Mouse (Mus musculus) left cerebral cortex, adult 9 months (tissue): ENCODE results near the gene Cbx8.

Experiments used
- DNase-seq, 2 experiments: peaks; one replicate each; pipeline ENCODE4 v3.0.0; 2022; ENCODE audit warnings: low spot score in 2 of 2

Gene Cbx8

DNA sequence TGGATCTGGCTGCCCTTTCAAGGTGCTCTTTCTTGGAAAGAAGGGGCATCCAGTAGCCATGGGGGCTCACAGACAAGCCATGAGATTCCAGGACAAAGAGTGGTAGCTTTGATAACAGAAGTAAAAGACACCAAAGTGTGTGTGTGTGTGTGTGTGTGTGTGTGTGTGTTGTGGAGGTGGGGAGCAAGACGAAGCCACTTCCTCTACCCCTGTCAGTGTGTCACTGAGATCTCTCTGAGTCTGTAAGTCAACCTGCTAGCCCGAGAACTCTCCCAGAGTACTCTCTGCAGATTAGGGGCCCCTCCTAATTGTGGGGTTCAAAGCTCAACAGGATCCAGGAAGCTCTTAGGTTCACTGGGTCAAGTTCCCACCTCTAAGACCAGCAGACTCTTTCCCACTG, 9.6 kb upstream of the Cbx8 start:
- DNase-seq = no peak

GRCm38 (mm10) chr11:119048133-119048510, 7.4 kb upstream of the Cbx8 start:
- no peak for DNase-seq

GRCm38 (mm10) chr11:119047261-119048132, 6.7 kb upstream of the Cbx8 start:
- no peak for DNase-seq

DNA sequence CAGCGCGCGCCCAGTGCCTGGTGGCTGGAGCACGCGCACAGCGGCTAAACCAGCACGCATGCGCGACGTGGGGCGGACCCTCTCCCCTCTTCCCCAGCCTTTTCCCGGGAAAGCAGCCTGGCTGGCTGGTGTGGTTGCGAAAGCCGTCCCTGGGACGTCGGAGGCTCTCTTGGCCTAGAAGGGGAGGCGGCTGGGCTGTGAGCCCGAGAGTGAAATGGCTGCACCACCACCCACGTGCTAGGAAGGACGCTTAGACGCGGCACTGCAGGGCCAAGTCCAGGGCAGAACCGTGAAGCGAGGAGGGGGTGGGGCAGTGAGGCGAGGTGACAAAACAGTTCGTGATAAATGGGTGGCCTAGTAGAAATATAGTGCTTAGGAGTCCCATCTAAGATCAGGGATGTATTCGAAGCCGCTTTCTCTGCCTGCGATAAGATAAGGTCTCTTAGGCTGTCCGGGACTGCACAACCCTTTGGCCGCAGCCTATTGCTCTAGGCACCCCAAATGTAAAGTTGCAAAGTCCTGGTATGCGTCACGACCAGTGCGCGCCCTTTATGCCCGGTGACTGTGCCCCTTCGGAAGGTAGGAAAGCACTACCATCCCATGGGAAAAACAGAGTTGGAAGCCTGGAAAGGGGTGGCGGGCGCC, 6.0 kb upstream of the Cbx8 start:
- no peak for DNase-seq

GRCm38 (mm10) chr11:119044551-119045337, 4.0 kb upstream of the Cbx8 start:
- no peak for DNase-seq

- DNase-seq = no peak
Measured at GRCm38 (mm10) chr11:119043761-119044550, 3.2 kb upstream of the Cbx8 start.

DNA sequence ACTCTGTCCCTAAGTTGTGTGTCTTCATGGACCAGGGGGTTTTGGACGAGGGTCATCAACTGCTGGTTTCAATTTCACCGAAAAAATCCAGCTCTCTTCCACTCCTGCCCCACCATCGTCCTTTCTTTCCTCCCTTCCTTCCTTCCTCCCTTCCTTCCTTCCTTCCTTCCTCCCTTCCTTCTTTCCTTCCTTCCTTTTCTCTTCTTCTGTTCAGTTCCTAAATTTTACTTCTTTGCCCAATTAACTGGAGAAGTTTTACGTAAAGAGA, 2.4 kb upstream of the Cbx8 start:
- DNase-seq = no peak

DNA sequence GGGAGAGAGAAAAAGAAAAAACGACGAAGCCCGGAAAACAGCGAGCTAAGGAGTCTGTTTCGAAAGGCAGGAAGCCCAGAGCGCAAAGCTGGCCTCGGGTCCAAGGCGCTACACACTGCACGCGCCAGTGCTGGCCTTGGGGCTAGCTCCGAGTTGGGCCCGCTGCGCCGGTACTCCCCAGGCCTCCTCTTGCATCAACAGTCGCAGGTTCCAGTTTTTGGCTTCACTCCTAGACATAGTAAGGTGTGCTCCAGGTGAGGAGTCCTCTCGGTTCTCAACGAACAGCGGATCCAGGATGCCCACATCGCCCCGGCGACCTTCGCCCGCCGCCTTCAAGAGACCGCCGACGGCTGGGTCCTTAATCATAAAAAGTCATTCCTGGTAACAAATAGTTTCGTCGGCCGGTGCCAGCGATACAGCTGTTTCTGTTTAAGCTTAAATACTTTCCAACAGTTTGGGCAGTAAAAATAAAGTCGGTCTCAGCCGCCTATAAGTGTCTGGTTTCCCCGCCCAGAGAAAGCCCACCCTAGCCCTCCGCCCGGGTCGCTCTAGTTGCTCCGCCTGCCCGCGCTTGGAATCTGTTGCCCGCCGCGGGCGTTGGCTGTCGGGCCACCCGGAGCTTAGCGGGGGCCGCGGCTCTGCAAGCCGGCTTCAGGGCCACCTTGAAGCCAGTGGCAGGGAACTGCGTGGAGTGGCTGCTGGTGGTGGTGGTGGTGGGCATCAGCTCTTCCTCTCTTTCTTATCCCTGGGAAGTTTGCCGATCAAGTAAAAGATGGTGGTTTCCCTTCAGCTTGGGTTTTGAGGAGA, 1.9 kb upstream of the Cbx8 start:
- DNase-seq = no peak

- DNase-seq = no peak
Measured at GRCm38 (mm10) chr11:119041750-119042465, 1.1 kb upstream of the Cbx8 start.

DNA sequence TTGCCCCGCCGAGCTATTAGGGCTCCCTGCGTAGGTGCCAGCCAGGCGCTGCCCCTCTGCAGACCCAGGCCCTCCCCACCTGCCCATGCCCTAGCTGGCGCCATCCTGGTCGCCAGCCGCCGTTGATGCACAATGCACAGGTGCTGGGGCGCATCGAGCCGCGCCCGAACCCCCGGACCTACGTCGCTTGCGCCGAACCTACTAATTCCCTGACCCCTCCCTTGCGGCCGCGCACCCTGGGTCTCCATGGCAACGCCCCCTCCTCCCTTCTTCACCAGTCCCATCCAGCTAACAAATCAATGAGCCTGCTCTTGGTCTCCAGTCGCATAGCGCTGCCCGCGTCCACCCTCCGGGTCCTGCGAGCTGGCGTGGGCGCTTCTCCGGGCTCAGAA, 552 bp upstream of the Cbx8 start:
- DNase-seq = no peak

DNA sequence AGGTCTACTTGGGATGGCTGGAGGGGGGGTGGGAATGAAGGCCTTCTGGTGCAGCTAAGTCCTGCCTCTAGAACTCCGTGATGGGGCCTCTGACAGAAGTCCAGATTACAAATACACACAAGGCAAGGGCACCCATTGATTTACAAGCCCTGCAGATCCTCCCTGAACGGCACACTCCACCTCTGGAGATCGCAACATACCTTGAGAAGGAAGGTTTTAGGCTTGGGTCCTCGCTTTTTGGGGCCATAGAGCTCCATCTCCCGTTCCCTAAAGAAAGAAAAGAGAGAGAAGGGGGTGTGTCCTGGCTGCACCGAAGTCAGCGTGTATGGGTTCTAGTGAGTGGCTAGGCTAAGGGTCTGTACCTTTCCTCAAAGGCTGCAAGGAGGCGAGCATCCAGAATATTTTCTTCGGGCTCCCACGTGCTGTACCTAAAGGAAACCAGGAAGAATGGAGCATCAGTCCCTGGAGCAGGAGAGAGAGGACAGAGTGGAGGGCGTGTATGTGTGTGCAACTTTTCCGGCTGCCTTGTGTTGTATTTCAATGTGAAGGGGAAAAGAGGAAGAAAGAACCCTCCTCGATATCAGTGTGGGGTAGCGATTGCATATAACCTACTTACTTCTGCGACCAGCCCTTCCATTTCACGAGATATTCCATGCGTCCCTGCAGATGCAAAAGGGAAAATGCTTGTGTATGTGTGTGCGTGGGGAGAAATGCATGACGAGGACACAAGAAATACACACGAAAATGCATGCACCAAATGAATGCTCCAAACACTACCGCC, 847 bp downstream of the Cbx8 start:
- no peak for DNase-seq

GRCm38 (mm10) chr11:119038744-119039484, 1.9 kb downstream of the Cbx8 start:
- DNase-seq = no peak

DNA sequence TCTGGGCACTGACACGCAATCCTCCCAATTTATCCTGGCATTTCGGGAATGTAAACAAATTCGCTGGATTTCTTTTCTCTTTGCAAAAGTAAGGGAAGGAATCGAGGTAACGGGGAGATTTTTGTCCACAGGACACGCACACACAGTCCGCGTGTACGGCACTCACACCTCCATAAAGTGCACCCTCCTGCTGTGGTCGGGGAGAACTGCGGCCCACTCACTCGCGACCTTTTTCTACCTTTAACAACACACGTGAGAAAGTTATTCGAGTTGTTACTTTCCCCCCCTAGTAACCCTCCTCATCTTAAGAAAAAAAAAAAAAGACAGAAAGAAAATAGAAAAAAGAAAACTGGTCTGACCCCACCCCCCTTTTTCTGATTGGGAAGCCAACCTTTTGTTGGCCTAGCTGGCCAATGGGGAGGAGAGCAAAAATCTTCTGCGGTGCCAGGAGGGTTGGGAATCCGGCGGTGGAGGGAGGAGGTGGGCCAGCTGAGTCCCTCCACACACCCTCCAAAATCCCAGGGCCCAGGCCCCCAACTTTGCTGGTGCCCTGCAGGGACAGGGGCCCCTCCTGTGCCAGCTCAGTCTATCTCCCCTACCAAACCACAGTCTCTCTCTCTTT, 2.9 kb downstream of the Cbx8 start:
- no peak for DNase-seq

- DNase-seq = no peak
Measured at GRCm38 (mm10) chr11:119036934-119037779, 3.6 kb downstream of the Cbx8 start.

DNA sequence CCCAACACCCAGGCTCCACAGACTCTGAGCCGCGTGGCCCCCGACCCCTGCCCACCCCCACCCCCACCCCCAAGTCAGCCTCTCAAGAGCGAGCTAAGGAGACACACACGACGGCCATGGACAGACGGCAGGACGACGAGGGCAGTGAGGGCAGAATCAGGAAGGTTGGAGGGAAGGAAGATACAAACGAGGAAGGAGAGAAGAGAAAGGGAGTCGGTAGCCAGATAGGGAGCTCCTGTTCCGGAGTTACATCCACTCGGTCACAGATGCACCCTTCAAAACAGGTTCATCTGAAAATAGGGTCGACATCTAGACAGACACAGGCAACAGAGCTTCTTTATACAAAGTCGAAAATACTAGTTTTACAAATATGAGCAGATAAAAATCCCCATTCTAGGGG, 4.3 kb downstream of the Cbx8 start:
- no peak for DNase-seq

DNA sequence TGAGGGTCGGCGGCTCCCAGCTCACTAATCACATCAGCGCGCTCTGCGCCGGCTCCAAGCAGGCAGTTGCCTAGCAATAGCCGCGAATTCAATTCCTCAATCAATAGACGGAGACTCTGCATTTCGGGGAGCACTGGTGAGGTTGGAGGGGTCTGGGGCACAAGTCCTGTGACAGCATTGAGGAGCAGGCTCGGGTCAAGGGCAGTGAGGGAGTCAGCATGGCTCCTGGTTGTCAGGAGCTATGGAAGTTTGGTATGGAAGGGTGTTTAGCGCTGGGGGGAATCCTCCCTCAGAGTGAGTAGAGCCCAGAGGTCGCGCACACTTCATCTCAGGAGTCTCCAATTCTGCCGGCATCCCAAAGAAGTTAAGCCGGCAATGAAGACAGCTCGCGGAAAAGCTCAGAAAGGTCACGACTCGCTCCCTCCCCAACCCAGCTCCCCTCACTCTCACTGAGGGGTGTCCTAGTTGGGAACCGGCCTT, 5.0 kb downstream of the Cbx8 start:
- no peak for DNase-seq

DNA sequence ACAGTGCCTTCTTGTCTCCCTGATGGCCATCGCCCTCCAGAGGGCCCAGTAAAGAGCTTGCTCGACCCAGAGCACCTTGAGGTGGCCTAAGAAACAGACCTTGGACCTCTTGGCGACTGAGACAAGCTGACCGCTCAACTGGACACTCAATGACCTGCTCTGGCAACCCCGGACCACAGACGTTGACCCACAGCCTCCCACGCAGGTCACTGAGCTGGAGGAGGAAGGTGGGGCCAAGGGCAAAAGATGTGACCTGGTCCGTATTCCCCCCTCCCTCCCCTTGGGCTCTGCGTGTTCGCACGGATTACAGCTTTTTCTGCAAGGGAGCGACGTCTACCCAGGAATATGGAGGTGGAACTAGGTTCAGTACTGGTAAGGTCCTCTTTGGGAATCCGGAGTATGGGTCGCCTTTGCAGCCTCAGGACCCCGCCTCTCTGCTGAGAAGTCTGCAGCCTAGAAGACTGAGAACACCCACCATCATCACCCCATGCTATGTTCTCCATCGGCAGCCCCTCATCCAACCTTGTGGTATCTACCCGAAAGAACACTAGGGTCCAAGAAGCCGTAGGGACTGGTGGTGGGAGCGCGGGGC, 5.6 kb downstream of the Cbx8 start:
- DNase-seq = no peak
